In genomic region chr17:71490666-71491331, GRCm38 (mm10) we compare ENCODE assay signal across 12 mouse cellular contexts. TPM values are rescaled to one million over a fixed set of nuclear protein-coding genes. Genes with fewer than 3 reads are reported as not detected.
DNase-seq lines count a peak whose midpoint lies in the region; ATAC-seq and TF ChIP-seq lines count a peak whose summit lies in the region.
"Had no signal": no experiment of that assay in that cellular context is flagged by ENCODE, and none has a peak within 500 bp of the region (broad histone marks: within the 10 kb centered on the region; RNA-seq: fewer than 3 reads in every experiment).

No protein-coding gene starts in this region.

- H3K9ac ChIP-seq in kidney, embryonic 16.5 days (replicated peaks; ENCODE audit: low read length): no peak overlapping the region
- H3K9ac ChIP-seq in liver, embryonic 14.5 days (replicated peaks): no peak overlapping the region
- H3K9ac ChIP-seq in forebrain, embryonic 11.5 days (ENCODE audit: low read length): no peak overlapping the region

- no peak for ATAC-seq in kidney, embryonic 16.5 days (ENCODE audit: low FRiP score, low TSS enrichment)
- ATAC-seq in liver, embryonic 14.5 days (ENCODE audit: insufficient read depth): peak; percentile 73
- ATAC-seq in forebrain, embryonic 11.5 days (replicated peaks; ENCODE audit: low FRiP score): no peak

- no peak for TF ChIP-seq POLR2A in kidney, adult 2 months (IDR thresholded peaks at IDR 0.05; ENCODE audit: low read depth, low read length)

- no peak for DNase-seq in kidney, adult 2 months
- DNase-seq in c-Kit-positive CD71-positive TER-119-negative erythroid progenitor cells, embryonic 14.5 days (ENCODE audit: low read depth): peak; percentile 62
- no peak for DNase-seq in liver, embryonic 14.5 days (ENCODE audit: low read depth in 3 of 3, low spot score in 3 of 3)
- DNase-seq in thymus, postnatal 14 days: peak; percentile 38
- no peak for DNase-seq in forebrain, embryonic 11.5 days (ENCODE audit: low spot score)
- no peak for DNase-seq in right cerebral cortex, postnatal 14 days
- DNase-seq in right cerebral cortex, postnatal 4 days: no peak
- DNase-seq: heart, postnatal 36 days; layer of hippocampus, postnatal 36 days had no signal

- no peak overlapping the region for H3K4me2 ChIP-seq in kidney, embryonic 16.5 days (replicated peaks; ENCODE audit: low read depth, low read length)
- peak overlapping the region; percentile 1; the same call in 1 of the 2 replicates for H3K4me2 ChIP-seq in liver, embryonic 14.5 days (ENCODE audit: low read depth)
- no peak overlapping the region for H3K4me2 ChIP-seq in forebrain, embryonic 11.5 days (ENCODE audit: low read depth, low read length, severe bottlenecking)

- peaks cover 19% of the 10 kb centered on the region for H3K4me1 ChIP-seq in kidney, embryonic 16.5 days (ENCODE audit: insufficient read depth, low read length)
- peaks cover 8% of the 10 kb centered on the region; the same call in 1 of the 2 replicates for H3K4me1 ChIP-seq in kidney, adult 2 months (ENCODE audit: control insufficient read depth, insufficient read depth, low read length)
- H3K4me1 ChIP-seq in liver, embryonic 14.5 days (replicated peaks; ENCODE audit: control insufficient read depth in 2 of 2, insufficient read depth in 2 of 2, low read length in 1 of 2): peaks cover 14 to 22% of the 10 kb centered on the region in 2 experiments
- no peaks in the 10 kb centered on the region for H3K4me1 ChIP-seq in forebrain, embryonic 11.5 days (replicated peaks; ENCODE audit: control insufficient read depth, insufficient read depth, low read length)

- H3K27me3 ChIP-seq in kidney, embryonic 16.5 days (ENCODE audit: insufficient read depth, low read length): no peaks in the 10 kb centered on the region
- H3K27me3 ChIP-seq in kidney, adult 2 months (replicated peaks; ENCODE audit: control insufficient read depth, insufficient read depth, low read length): no peaks in the 10 kb centered on the region
- no peaks in the 10 kb centered on the region for H3K27me3 ChIP-seq in liver, embryonic 14.5 days (ENCODE audit: control insufficient read depth, insufficient read depth, low read length)
- no peaks in the 10 kb centered on the region for H3K27me3 ChIP-seq in forebrain, embryonic 11.5 days (ENCODE audit: control insufficient read depth, insufficient read depth, low read length)
- H3K27me3 ChIP-seq: megakaryocyte, embryonic 14.5 days had no signal

- no peak overlapping the region for H3K4me3 ChIP-seq in kidney, embryonic 16.5 days (ENCODE audit: low read length)
- no peak overlapping the region for H3K4me3 ChIP-seq in kidney, adult 2 months (ENCODE audit: insufficient read depth, low read depth, low read length)
- H3K4me3 ChIP-seq in liver, embryonic 14.5 days (ENCODE audit: insufficient read depth in 1 of 2, low read depth in 2 of 2, low read length in 2 of 2): no peak overlapping the region
- no peak overlapping the region for H3K4me3 ChIP-seq in forebrain, embryonic 11.5 days (ENCODE audit: low read depth, low read length)
- H3K4me3 ChIP-seq: megakaryocyte, embryonic 14.5 days had no signal

- TF ChIP-seq EP300 in liver, embryonic 14.5 days (IDR thresholded peaks at IDR 0.05; ENCODE audit: low read depth): peak; percentile 49

- WGBS in kidney, embryonic 16.5 days: 60% methylated on average over 9 of the region's 9 CpGs
- 54% methylated on average over 9 of the region's 9 CpGs for WGBS in kidney, adult 2 months
- 17% methylated on average over 9 of the region's 9 CpGs for WGBS in liver, embryonic 14.5 days (ENCODE audit: insufficient replicate concordance)
- 84% methylated on average over 9 of the region's 9 CpGs for WGBS in forebrain, embryonic 11.5 days

- peaks cover 14% of the 10 kb centered on the region for H3K36me3 ChIP-seq in kidney, embryonic 16.5 days (ENCODE audit: insufficient read depth, low read length)
- H3K36me3 ChIP-seq in kidney, adult 2 months (ENCODE audit: control insufficient read depth, insufficient read depth, low read length): no peaks in the 10 kb centered on the region
- H3K36me3 ChIP-seq in liver, embryonic 14.5 days (replicated peaks; ENCODE audit: control insufficient read depth, insufficient read depth, low read depth): peaks cover 9% of the 10 kb centered on the region
- H3K36me3 ChIP-seq in forebrain, embryonic 11.5 days (ENCODE audit: control insufficient read depth, insufficient read depth, low read length): peaks cover 5% of the 10 kb centered on the region; the same call in 1 of the 2 replicates

- H3K9me3 ChIP-seq in kidney, embryonic 16.5 days (ENCODE audit: low read length): no peaks in the 10 kb centered on the region
- H3K9me3 ChIP-seq in liver, embryonic 14.5 days (ENCODE audit: control insufficient read depth, low read length): no peaks in the 10 kb centered on the region
- H3K9me3 ChIP-seq in forebrain, embryonic 11.5 days (ENCODE audit: control insufficient read depth, low read length): no peaks in the 10 kb centered on the region

- H3K27ac ChIP-seq in kidney, embryonic 16.5 days (ENCODE audit: low read length): peak overlapping the region; percentile 68
- H3K27ac ChIP-seq in kidney, adult 2 months (ENCODE audit: insufficient read depth, low read depth, low read length): no peak overlapping the region
- H3K27ac ChIP-seq in liver, embryonic 14.5 days: peak overlapping the region; percentile 52
- H3K27ac ChIP-seq in forebrain, embryonic 11.5 days (ENCODE audit: low read depth, low read length): no peak overlapping the region
- H3K27ac ChIP-seq: kidney, postnatal 0 days had no signal

- TF ChIP-seq CTCF in kidney, adult 2 months (conservative IDR thresholded peaks at IDR 0.05; ENCODE audit: insufficient read depth, insufficient read length, low read depth, low read length): no peak
- no peak for TF ChIP-seq CTCF in liver, embryonic 14.5 days (IDR thresholded peaks at IDR 0.05; ENCODE audit: low read depth)

RNA-seq across cellular contexts. Expression of gene Smchd1, which starts 15.7 kb away (rescaled TPM):
- 54.7 and 69.7 TPM in 2 replicates for polyA plus RNA-seq in kidney, embryonic 16.5 days (2015; fragmentation: Nextera tagmentation; extraction: Ambion mirVana)
- polyA plus RNA-seq in kidney, adult 2 months (2012; rRNA removed): 5.6 and 6.8 TPM in 2 replicates
- polyA plus RNA-seq in liver, embryonic 14.5 days (2012; rRNA removed): 11.7 and 19.9 TPM in 2 replicates
- 38.0 and 41.6 TPM in 2 replicates for polyA plus RNA-seq in liver, embryonic 14.5 days (2014; fragmentation: Nextera tagmentation; extraction: Ambion mirVana)
- polyA plus RNA-seq in forebrain, embryonic 11.5 days (2014; fragmentation: Nextera tagmentation; extraction: Ambion mirVana): 86.4 and 92.9 TPM in 2 replicates

RNA-seq across cellular contexts. Expression of gene Gm4707, which starts 31.1 kb away (rescaled TPM):
- polyA plus RNA-seq in kidney, embryonic 16.5 days (2015; fragmentation: Nextera tagmentation; extraction: Ambion mirVana): 2.7 and 5.7 TPM in 2 replicates
- 0.22 and 0.29 TPM in 2 replicates for polyA plus RNA-seq in kidney, adult 2 months (2012; rRNA removed)
- 0.19 and 0.21 TPM in 2 replicates for polyA plus RNA-seq in liver, embryonic 14.5 days (2012; rRNA removed)
- 0.15 and 1.1 TPM in 2 replicates for polyA plus RNA-seq in liver, embryonic 14.5 days (2014; fragmentation: Nextera tagmentation; extraction: Ambion mirVana)
- polyA plus RNA-seq in forebrain, embryonic 11.5 days (2014; fragmentation: Nextera tagmentation; extraction: Ambion mirVana): 4.4 and 6.1 TPM in 2 replicates

RNA-seq across cellular contexts. Expression of gene Ndc80, which starts 35.9 kb away (rescaled TPM):
- 50.7 and 51.2 TPM in 2 replicates for polyA plus RNA-seq in kidney, embryonic 16.5 days (2015; fragmentation: Nextera tagmentation; extraction: Ambion mirVana)
- 0.03 TPM in 1 of 2 replicates, not detected in the other for polyA plus RNA-seq in kidney, adult 2 months (2012; rRNA removed)
- polyA plus RNA-seq in liver, embryonic 14.5 days (2012; rRNA removed): 5.5 and 16.1 TPM in 2 replicates
- 33.3 and 34.2 TPM in 2 replicates for polyA plus RNA-seq in liver, embryonic 14.5 days (2014; fragmentation: Nextera tagmentation; extraction: Ambion mirVana)
- 69.3 and 70.5 TPM in 2 replicates for polyA plus RNA-seq in forebrain, embryonic 11.5 days (2014; fragmentation: Nextera tagmentation; extraction: Ambion mirVana)

Comparison
In these comparisons a context has a peak if more than half of its experiments do, and no peak if none do; other contexts are left out.
1. H3K27ac ChIP-seq: peak in kidney, embryonic 16.5 days (single experiment) and liver, embryonic 14.5 days (single experiment); none in kidney, adult 2 months (single experiment) and forebrain, embryonic 11.5 days (single experiment).
2. DNase-seq: peak in c-Kit-positive CD71-positive TER-119-negative erythroid progenitor cells, embryonic 14.5 days (single experiment) and thymus, postnatal 14 days (single experiment); none in kidney, adult 2 months (single experiment), liver, embryonic 14.5 days (0 of 3), forebrain, embryonic 11.5 days (single experiment), right cerebral cortex, postnatal 14 days (single experiment) and right cerebral cortex, postnatal 4 days (single experiment).